Mouse (Mus musculus) liver, embryonic 14.5 days (tissue): ENCODE results near the gene Metrn.

ENCODE experiments used
- CTCF ChIP-seq: IDR thresholded peaks from 2 replicates; pipeline ENCODE4 v1.5.1; 2016; ENCODE audit warnings: antibody characterized with exemption, low read depth, control low read depth
- EP300 ChIP-seq: IDR thresholded peaks from 2 replicates; pipeline ENCODE4 v1.6.1; 2016; ENCODE audit warnings: antibody characterized with exemption, low read depth

GRCm38 (mm10) chr17:25842509-25842908 lies 45.6 kb upstream of the Metrn start:
- TF ChIP-seq EP300 (no peak), CTCF (0 out of 2 replicates have a peak, but pooled peaks have one; percentile 1)
